Mouse (Mus musculus) heart, embryonic 12.5 days (tissue): ENCODE results near the gene Dgki. TPM values are rescaled to one million over a fixed set of nuclear protein-coding genes. Genes with fewer than 3 reads are reported as not detected.

Source experiments
- ATAC-seq: fragments of 200-750 bp; cut with Nextera tagmentation; 2 replicates; pipeline ENCODE4 v1.8.0; 2017; ENCODE audit warnings: moderate TSS enrichment, moderate library complexity; ENCODE audit not compliant: insufficient number of reproducible peaks, low FRiP score
- H3K27ac ChIP-seq: fragments of 300-500 bp; sonication (generic); 2 replicates; pipeline ENCODE4 v1.5.1; 2016; ENCODE audit warnings: mild to moderate bottlenecking, moderate library complexity; ENCODE audit not compliant: poor library complexity, severe bottlenecking
- H3K27me3 ChIP-seq: fragments of 300-500 bp; sonication (generic); replicated peaks from 2 replicates; pipeline ENCODE4 v1.6.1; 2016; ENCODE audit warnings: mild to moderate bottlenecking, moderate library complexity
- H3K36me3 ChIP-seq: fragments of 300-500 bp; sonication (generic); 2 replicates; pipeline ENCODE4 v1.6.1; 2016; ENCODE audit warnings: mild to moderate bottlenecking, moderate library complexity
- H3K4me1 ChIP-seq: fragments of 300-500 bp; sonication (generic); replicated peaks from 2 replicates; pipeline ENCODE4 v1.6.1; 2016; ENCODE audit warnings: mild to moderate bottlenecking
- H3K4me2 ChIP-seq: fragments of 300-500 bp; sonication (generic); 2 replicates; pipeline ENCODE4 v1.6.1; 2016; ENCODE audit warnings: mild to moderate bottlenecking, moderate library complexity
- H3K4me3 ChIP-seq: fragments of 300-500 bp; sonication (generic); 2 replicates; pipeline ENCODE4 v1.5.1; 2016; ENCODE audit warnings: mild to moderate bottlenecking
- H3K9ac ChIP-seq: fragments of 300-500 bp; sonication (generic); 2 replicates; pipeline ENCODE4 v1.6.1; 2016; ENCODE audit warnings: mild to moderate bottlenecking, moderate library complexity
- H3K9me3 ChIP-seq: fragments of 300-500 bp; sonication (generic); replicated peaks from 2 replicates; pipeline ENCODE4 v1.6.1; 2016; ENCODE audit warnings: mild to moderate bottlenecking, moderate library complexity
- WGBS: fragments of 180-500 bp; shearing (Covaris S2); methylation state at CpG from one replicate; pipeline ENCODE4 v1.1.7; 2016; 5-methylcytosine and 5-hydroxymethylcytosine counted together
- polyA plus RNA-seq: library from polyadenylated mRNA; unstranded; fragments of >200 nt; fragmentation: Nextera tagmentation; extraction: Ambion mirVana; gene quantifications from 2 replicates; pipeline ENCODE4 v1.2.1, GENCODE M21; 2016

Dgki gene
- polyA plus RNA-seq, 1 experiment from 2014 or later = 0.84 TPM

GRCm38 (mm10) chr6:36907191-36907590 is 392.8 kb downstream of the Dgki start:
- Histone ChIP-seq H3K27ac (no peak overlapping the region), H3K27me3 (no peaks in the 10 kb centered on the region), H3K4me2 (no peak overlapping the region), H3K4me1 (peaks cover 18% of the 10 kb centered on the region), H3K36me3 (no peaks in the 10 kb centered on the region), H3K4me3 (no peak overlapping the region), H3K9ac (no peak overlapping the region), H3K9me3 (no peaks in the 10 kb centered on the region)
- no peak for ATAC-seq
- 60% methylated on average over 3 of the region's 3 CpGs for WGBS

- Histone ChIP-seq H3K4me3 (no peak overlapping the region), H3K4me2 (no peak overlapping the region), H3K36me3 (no peaks in the 10 kb centered on the region), H3K9ac (no peak overlapping the region), H3K27me3 (no peaks in the 10 kb centered on the region), H3K4me1 (peaks cover 18% of the 10 kb centered on the region), H3K27ac (no peak overlapping the region), H3K9me3 (no peaks in the 10 kb centered on the region)
- WGBS = 73% methylated on average over 3 of the region's 3 CpGs
- no peak for ATAC-seq
These were observed 394.0 kb downstream of the Dgki start for GRCm38 (mm10) chr6:36905965-36906364.

- Histone ChIP-seq H3K36me3 (no peaks in the 10 kb centered on the region), H3K9ac (no peak overlapping the region), H3K4me2 (no peak overlapping the region), H3K9me3 (no peaks in the 10 kb centered on the region), H3K4me3 (no peak overlapping the region), H3K27me3 (no peaks in the 10 kb centered on the region), H3K4me1 (peaks cover 18% of the 10 kb centered on the region), H3K27ac (no peak overlapping the region)
- 0 out of 2 replicates have a peak, but pooled peaks have one; percentile 18 for ATAC-seq
- 61% methylated on average over 5 of the region's 5 CpGs for WGBS
These were observed 395.1 kb downstream of the Dgki start for GRCm38 (mm10) chr6:36904911-36905310.

GRCm38 (mm10) chr6:36903821-36904220 is 396.2 kb downstream of the Dgki start:
- H3K27ac ChIP-seq = no peak overlapping the region

GRCm38 (mm10) chr6:36903159-36903794 is 396.7 kb downstream of the Dgki start:
- Histone ChIP-seq H3K36me3 (no peaks in the 10 kb centered on the region), H3K4me3 (no peak overlapping the region), H3K9ac (no peak overlapping the region), H3K4me1 (peaks cover 18% of the 10 kb centered on the region), H3K27me3 (no peaks in the 10 kb centered on the region), H3K9me3 (no peaks in the 10 kb centered on the region), H3K27ac (no peak overlapping the region), H3K4me2 (no peak overlapping the region)
- 44% methylated on average over 8 of the region's 8 CpGs for WGBS
- no peak for ATAC-seq

More at GRCm38 (mm10) chr6:36903821-36904220, 396.2 kb downstream of the Dgki start:
- no peak overlapping the region for H3K4me3 ChIP-seq
- H3K36me3 ChIP-seq = no peaks in the 10 kb centered on the region
- WGBS = 29% methylated on average over 5 of the region's 5 CpGs
- no peak overlapping the region for H3K4me2 ChIP-seq
- no peaks in the 10 kb centered on the region for H3K27me3 ChIP-seq
- ATAC-seq = no peak
- peaks cover 18% of the 10 kb centered on the region for H3K4me1 ChIP-seq
- no peaks in the 10 kb centered on the region for H3K9me3 ChIP-seq
- no peak overlapping the region for H3K9ac ChIP-seq

- Histone ChIP-seq H3K27me3 (no peaks in the 10 kb centered on the region), H3K36me3 (no peaks in the 10 kb centered on the region)
- 77% methylated on average over 4 of the region's 4 CpGs for WGBS
These were observed 400.1 kb downstream of the Dgki start for GRCm38 (mm10) chr6:36899872-36900271.

GRCm38 (mm10) chr6:36898412-36898811 is 401.6 kb downstream of the Dgki start:
- Histone ChIP-seq H3K4me2 (no peak overlapping the region), H3K9ac (no peak overlapping the region), H3K27ac (peak overlapping the region; percentile 40; the same call in 1 of the 2 replicates), H3K4me1 (peaks cover 13% of the 10 kb centered on the region), H3K9me3 (no peaks in the 10 kb centered on the region), H3K4me3 (no peak overlapping the region), H3K27me3 (no peaks in the 10 kb centered on the region), H3K36me3 (no peaks in the 10 kb centered on the region)
- ATAC-seq = no peak
- WGBS = 35% methylated on average over 6 of the region's 6 CpGs

More at GRCm38 (mm10) chr6:36899872-36900271, 400.1 kb downstream of the Dgki start:
- H3K27ac ChIP-seq = no peak overlapping the region
- H3K4me2 ChIP-seq = no peak overlapping the region
- H3K4me3 ChIP-seq = no peak overlapping the region
- H3K9ac ChIP-seq = no peak overlapping the region
- no peak for ATAC-seq
- H3K9me3 ChIP-seq = no peaks in the 10 kb centered on the region
- H3K4me1 ChIP-seq = peaks cover 25% of the 10 kb centered on the region

- Histone ChIP-seq H3K4me2 (no peak overlapping the region), H3K9me3 (no peaks in the 10 kb centered on the region), H3K36me3 (no peaks in the 10 kb centered on the region), H3K4me3 (no peak overlapping the region), H3K4me1 (peaks cover 9% of the 10 kb centered on the region), H3K27ac (no peak overlapping the region), H3K9ac (no peak overlapping the region), H3K27me3 (no peaks in the 10 kb centered on the region)
- no peak for ATAC-seq
- WGBS = 38% methylated on average over 3 of the region's 3 CpGs
These were observed 402.3 kb downstream of the Dgki start for GRCm38 (mm10) chr6:36897616-36898149.

- H3K4me3 ChIP-seq = no peak overlapping the region
- no peaks in the 10 kb centered on the region for H3K27me3 ChIP-seq
- peak; percentile 51; the same call in 1 of the 2 replicates for ATAC-seq
- H3K36me3 ChIP-seq = no peaks in the 10 kb centered on the region
- WGBS = 27% methylated on average over 2 of the region's 2 CpGs
- H3K9ac ChIP-seq = no peak overlapping the region
- no peak overlapping the region for H3K4me2 ChIP-seq
- peaks cover 9% of the 10 kb centered on the region for H3K4me1 ChIP-seq
- no peaks in the 10 kb centered on the region for H3K9me3 ChIP-seq
- peak overlapping the region; percentile 76 for H3K27ac ChIP-seq
These were observed 403.3 kb downstream of the Dgki start for GRCm38 (mm10) chr6:36896656-36897055.

GRCm38 (mm10) chr6:36891820-36892219 is 408.2 kb downstream of the Dgki start:
- no peaks in the 10 kb centered on the region for H3K27me3 ChIP-seq
- ATAC-seq = no peak
- H3K9ac ChIP-seq = no peak overlapping the region
- WGBS = 73% methylated on average over 5 of the region's 5 CpGs
- no peak overlapping the region for H3K4me3 ChIP-seq
- H3K27ac ChIP-seq = no peak overlapping the region
- no peaks in the 10 kb centered on the region for H3K9me3 ChIP-seq
- no peak overlapping the region for H3K4me2 ChIP-seq
- H3K36me3 ChIP-seq = no peaks in the 10 kb centered on the region
- H3K4me1 ChIP-seq = peaks cover 11% of the 10 kb centered on the region

GRCm38 (mm10) chr6:36890776-36891175 is 409.2 kb downstream of the Dgki start:
- Histone ChIP-seq H3K36me3 (no peaks in the 10 kb centered on the region), H3K9ac (no peak overlapping the region), H3K4me3 (no peak overlapping the region), H3K9me3 (no peaks in the 10 kb centered on the region), H3K4me2 (no peak overlapping the region), H3K27ac (peak overlapping the region; percentile 3; the same call in 1 of the 2 replicates), H3K27me3 (no peaks in the 10 kb centered on the region), H3K4me1 (0 out of 2 replicates have a peak, but pooled peaks cover 4% of the 10 kb centered on the region)
- WGBS = 61% methylated on average over 2 of the region's 2 CpGs
- no peak for ATAC-seq
